In the genomic region with DNA sequence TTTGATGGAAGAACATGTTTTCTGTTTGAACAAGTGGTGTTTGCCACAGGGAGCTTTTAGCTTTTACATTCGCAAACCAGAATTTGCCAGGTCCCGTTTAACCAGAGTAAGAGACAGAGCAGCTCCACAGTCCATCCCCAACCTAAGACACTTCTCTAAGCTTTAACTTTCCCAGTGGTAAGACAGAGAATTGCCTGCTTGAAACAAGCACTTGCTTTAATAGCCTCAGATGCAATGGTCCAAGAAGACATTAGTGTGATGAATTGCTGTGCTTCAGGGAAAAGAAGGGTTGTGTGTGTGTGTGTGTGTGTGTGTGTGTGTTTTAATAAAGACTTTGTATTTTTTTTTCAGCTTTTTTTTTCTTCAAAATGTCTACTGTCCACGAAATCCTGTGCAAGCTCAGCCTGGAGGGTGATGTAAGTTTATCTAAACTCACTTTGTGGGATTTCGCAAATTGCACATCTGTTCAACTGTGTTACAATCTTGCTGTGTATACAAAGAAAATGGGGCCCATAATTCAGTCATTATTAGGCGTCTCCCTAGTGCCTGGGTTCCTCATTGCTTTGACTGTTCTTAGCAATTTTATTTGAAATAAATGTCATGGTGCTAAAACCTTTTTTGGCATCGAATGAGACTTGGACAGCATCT, we compare ENCODE assay signal across 16 mouse cellular contexts. TPM values are rescaled to one million over a fixed set of nuclear protein-coding genes. Genes with fewer than 3 reads are reported as not detected.
DNase-seq lines count a peak whose midpoint lies in the region; ATAC-seq and TF ChIP-seq lines count a peak whose summit lies in the region.
"Had no signal": no experiment of that assay in that cellular context is flagged by ENCODE, and none has a peak within 500 bp of the region (broad histone marks: within the 10 kb centered on the region; RNA-seq: fewer than 3 reads in every experiment).

No protein-coding gene starts in this region.

- H3K4me1 ChIP-seq in lung, postnatal 0 days (ENCODE audit: insufficient read depth, low read depth, low read length): peaks cover 7% of the 10 kb centered on the region
- peaks cover 18% of the 10 kb centered on the region for H3K4me1 ChIP-seq in lung, adult 2 months (ENCODE audit: control insufficient read depth, insufficient read depth, low read length)

- no peak overlapping the region for H3K4me3 ChIP-seq in lung, postnatal 0 days (ENCODE audit: low read depth, low read length)
- H3K4me3 ChIP-seq in lung, adult 2 months (replicated peaks; ENCODE audit: extremely low read depth, low read depth, low read length): no peak overlapping the region
- H3K4me3 ChIP-seq: heart, embryonic 13.5 days; intestine, embryonic 15.5 days had no signal

- intact Hi-C loops in left cerebral cortex, postnatal 25 days (cut with DNase I): no loop called here

- no peak overlapping the region for H3K9ac ChIP-seq in lung, postnatal 0 days (replicated peaks; ENCODE audit: low read depth)
- H3K9ac ChIP-seq: forebrain, postnatal 0 days; heart, embryonic 13.5 days; hindbrain, embryonic 14.5 days; intestine, embryonic 15.5 days; liver, embryonic 14.5 days had no signal

- no peak for TF ChIP-seq EP300 in lung, postnatal 0 days (IDR thresholded peaks at IDR 0.05)

- TF ChIP-seq CTCF in lung, postnatal 0 days (IDR thresholded peaks at IDR 0.05): no peak
- no peak for TF ChIP-seq CTCF in lung, adult 2 months (IDR thresholded peaks at IDR 0.05; ENCODE audit: insufficient read depth, low read length)

- no peak overlapping the region for H3K4me2 ChIP-seq in lung, postnatal 0 days (replicated peaks; ENCODE audit: low read depth, low read length)
- H3K4me2 ChIP-seq: heart, embryonic 13.5 days; hindbrain, embryonic 14.5 days; intestine, embryonic 15.5 days had no signal

- peaks cover 25% of the 10 kb centered on the region for H3K36me3 ChIP-seq in lung, postnatal 0 days (ENCODE audit: insufficient read depth, low read length)

- 0 out of 2 replicates have a peak, but pooled peaks have one; percentile 14 for ATAC-seq in lung, postnatal 0 days
- ATAC-seq in megakaryocyte, adult 5-6 weeks (ENCODE audit: poor library complexity, severe bottlenecking): 0 out of 2 replicates have a peak, but pooled peaks have one; percentile 25
- ATAC-seq: forebrain, postnatal 0 days; intestine, embryonic 15.5 days had no signal

- no peaks in the 10 kb centered on the region for H3K9me3 ChIP-seq in lung, postnatal 0 days (ENCODE audit: low read length)
- H3K9me3 ChIP-seq: G1E; heart, embryonic 13.5 days; intestine, embryonic 15.5 days had no signal

- no peak overlapping the region for H3K27ac ChIP-seq in lung, postnatal 0 days (ENCODE audit: low read length)
- H3K27ac ChIP-seq: heart, embryonic 13.5 days; hindbrain, embryonic 14.5 days; intestine, embryonic 15.5 days; liver, embryonic 14.5 days had no signal

- WGBS in lung, postnatal 0 days: 63% methylated on average over 6 of the region's 6 CpGs
- WGBS in lung, adult 2 months: 64% methylated on average over 6 of the region's 6 CpGs

- no peaks in the 10 kb centered on the region for H3K27me3 ChIP-seq in lung, postnatal 0 days (replicated peaks; ENCODE audit: insufficient read depth, low read length)
- H3K27me3 ChIP-seq: heart, embryonic 13.5 days; intestine, embryonic 15.5 days had no signal

- TF ChIP-seq POLR2A in lung, adult 2 months (IDR thresholded peaks at IDR 0.05; ENCODE audit: borderline replicate concordance, extremely low read depth, low read depth, low read length): no peak

- peak; percentile 49 for DNase-seq in lung, postnatal 0 days (ENCODE audit: low spot score)
- DNase-seq in lung, adult 2 months: no peak
- peak; percentile 33 for DNase-seq in adipocyte (ENCODE audit: low spot score)
- DNase-seq in urinary bladder, adult 2 months (ENCODE audit: low spot score): no peak
- no peak for DNase-seq in cerebellum, postnatal 36 days
- no peak for DNase-seq in left cerebral cortex, postnatal 25 days (ENCODE audit: low spot score in 2 of 2)
- DNase-seq: cerebellum, adult 8-10 months; forebrain, postnatal 0 days; heart, adult 11 months; lung, postnatal 10 days had no signal

RNA-seq across cellular contexts. Expression of a gene that starts 10.8 kb away (rescaled TPM):
- polyA plus RNA-seq in lung, postnatal 0 days (2015; fragmentation: Nextera tagmentation; extraction: Ambion mirVana): 1,095 and 1,144 TPM in 2 replicates
- 352 and 457 TPM in 2 replicates for polyA plus RNA-seq in lung, adult 2 months (2012; rRNA removed)
- total RNA-seq in megakaryocyte, adult 5-6 weeks (2015): 1,047 and 1,062 TPM in 2 replicates
- 654 and 695 TPM in 2 replicates for total RNA-seq in megakaryocyte, adult 5-6 weeks (2017)
- polyA plus RNA-seq in urinary bladder, adult 2 months (2012; rRNA removed): 536 and 671 TPM in 2 replicates
- total RNA-seq in left cerebral cortex, postnatal 25 days (2021): 10 to 100 TPM; 12.5 to 17.5 TPM

Comparison
In these comparisons a context has a peak if more than half of its experiments do, and no peak if none do; other contexts are left out.
1. DNase-seq: peak in lung, postnatal 0 days (single experiment) and adipocyte (single experiment); none in lung, adult 2 months (single experiment), urinary bladder, adult 2 months (single experiment), cerebellum, postnatal 36 days (0 of 2) and left cerebral cortex, postnatal 25 days (0 of 2).